Mouse (Mus musculus) E14TG2a.4 (cell line): ENCODE results near the gene Ppp1r14d.

Experiments
- H3K27me3 ChIP-seq: 2 replicates; pipeline ENCODE4 v1.6.1; 2014; ENCODE audit warnings: low read length, control low read depth; ENCODE audit not compliant: insufficient read depth
- H3K36me3 ChIP-seq: 2 replicates; pipeline ENCODE4 v1.6.1; 2014; ENCODE audit warnings: low read length, control low read depth; ENCODE audit not compliant: insufficient read depth
- H3K4me1 ChIP-seq: replicated peaks from 2 replicates; pipeline ENCODE4 v1.6.1; 2014; ENCODE audit warnings: low read depth, low read length, control low read depth
- H3K4me3 ChIP-seq: replicated peaks from 2 replicates; pipeline ENCODE4 v1.5.1; 2014; ENCODE audit warnings: mild to moderate bottlenecking, low read length
- H3K9me3 ChIP-seq: 2 replicates; pipeline ENCODE4 v1.6.1; 2014; ENCODE audit warnings: low read length, control low read depth
- CTCF ChIP-seq: conservative IDR thresholded peaks from 2 replicates; pipeline ENCODE4 v1.5.1; 2014; ENCODE audit warnings: low read length
- NANOG ChIP-seq: IDR thresholded peaks from 2 replicates; pipeline ENCODE4 v1.6.1; 2014; ENCODE audit warnings: borderline replicate concordance, low read length, mixed read lengths
- POU5F1 ChIP-seq: IDR thresholded peaks from 2 replicates; pipeline ENCODE4 v1.6.1; 2014; ENCODE audit warnings: low read length, borderline replicate concordance

Gene Ppp1r14d

GRCm38 (mm10) chr2:119172862-119173576 is 56.7 kb downstream of the Ppp1r14d start:
- TF ChIP-seq CTCF (no peak), POU5F1 (no peak), NANOG (no peak)
- Histone ChIP-seq H3K36me3 (0 out of 2 replicates have a peak, but pooled peaks cover 8% of the 10 kb centered on the region), H3K9me3 (no peaks in the 10 kb centered on the region), H3K4me1 (peaks cover 45% of the 10 kb centered on the region), H3K4me3 (no peak overlapping the region), H3K27me3 (peaks cover 19% of the 10 kb centered on the region)

DNA sequence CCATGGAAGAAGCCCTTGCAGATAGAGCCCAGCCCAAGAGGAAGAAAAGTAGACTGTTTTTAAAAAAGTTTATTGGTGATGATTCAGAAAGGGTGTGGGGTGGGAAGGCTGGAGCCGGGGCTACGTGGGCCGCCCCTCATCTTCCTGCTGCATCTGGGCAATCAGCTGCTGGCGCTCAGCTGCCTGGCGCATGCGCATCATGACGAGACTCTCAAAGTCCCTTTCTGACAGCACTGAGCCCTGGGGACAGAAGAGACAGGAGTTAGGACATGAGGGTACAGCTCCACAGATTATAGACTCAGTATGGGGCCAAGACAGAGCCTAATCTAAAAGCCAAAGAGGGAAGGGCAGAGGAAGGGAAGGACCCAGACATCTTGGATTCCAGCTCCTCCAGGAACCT is 57.3 kb downstream of the Ppp1r14d start:
- Histone ChIP-seq H3K4me3 (no peak overlapping the region), H3K9me3 (no peaks in the 10 kb centered on the region), H3K36me3 (0 out of 2 replicates have a peak, but pooled peaks cover 7% of the 10 kb centered on the region), H3K27me3 (peaks cover 25% of the 10 kb centered on the region), H3K4me1 (peaks cover 46% of the 10 kb centered on the region)
- TF ChIP-seq POU5F1 (no peak), CTCF (no peak), NANOG (no peak)

DNA sequence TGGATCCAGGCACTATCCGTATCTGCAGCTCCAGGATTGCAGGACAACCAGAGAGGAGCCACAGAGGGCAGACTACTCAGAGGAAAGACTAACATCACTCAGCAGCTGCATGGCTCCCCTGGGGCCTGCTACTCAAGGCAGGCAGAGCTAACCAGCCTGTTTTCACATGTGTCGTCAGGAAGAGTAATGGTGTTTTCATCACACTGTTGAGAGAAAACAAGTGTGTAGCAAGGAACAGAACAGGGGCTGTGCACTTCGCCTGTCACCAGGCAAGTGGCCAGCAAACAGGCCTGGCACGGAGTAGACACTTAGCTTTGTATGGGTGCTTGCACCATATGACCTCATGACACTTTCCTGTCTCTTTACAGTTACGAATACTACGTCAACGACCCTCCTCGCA is 58.1 kb downstream of the Ppp1r14d start:
- H3K27me3 ChIP-seq, result peaks cover 33% of the 10 kb centered on the region
- 0 out of 2 replicates have a peak, but pooled peaks cover 4% of the 10 kb centered on the region for H3K36me3 ChIP-seq
- TF ChIP-seq POU5F1, result no peak
- no peaks in the 10 kb centered on the region for H3K9me3 ChIP-seq
- no peak overlapping the region for H3K4me3 ChIP-seq
- H3K4me1 ChIP-seq, result peaks cover 48% of the 10 kb centered on the region

- H3K27me3 ChIP-seq, result peaks cover 43% of the 10 kb centered on the region
- no peaks in the 10 kb centered on the region for H3K36me3 ChIP-seq
- TF ChIP-seq NANOG (no peak), POU5F1 (no peak), CTCF (no peak)
- peaks cover 55% of the 10 kb centered on the region for H3K4me1 ChIP-seq
- H3K4me3 ChIP-seq, result no peak overlapping the region
- no peaks in the 10 kb centered on the region for H3K9me3 ChIP-seq
Measured at GRCm38 (mm10) chr2:119170282-119170681, 59.4 kb downstream of the Ppp1r14d start.
